In genomic region chr5:114179541-114179940, GRCm38 (mm10) we compare ENCODE assay signal across 11 mouse cellular contexts. TPM values are rescaled to one million over a fixed set of nuclear protein-coding genes. Genes with fewer than 3 reads are reported as not detected.
DNase-seq lines count a peak whose midpoint lies in the region; ATAC-seq and TF ChIP-seq lines count a peak whose summit lies in the region.
"Had no signal": no experiment of that assay in that cellular context is flagged by ENCODE, and none has a peak within 500 bp of the region (broad histone marks: within the 10 kb centered on the region; RNA-seq: fewer than 3 reads in every experiment).

No protein-coding gene starts in this region.

- H3K9me3 ChIP-seq in heart, embryonic 10.5 days: no peaks in the 10 kb centered on the region
- no peaks in the 10 kb centered on the region for H3K9me3 ChIP-seq in heart, postnatal 0 days (replicated peaks; ENCODE audit: control insufficient read depth, low read length)
- no peaks in the 10 kb centered on the region for H3K9me3 ChIP-seq in forebrain, embryonic 16.5 days (ENCODE audit: control insufficient read depth, low read length)

- WGBS in heart, embryonic 10.5 days: 84% methylated on average over 11 of the region's 11 CpGs
- WGBS in heart, postnatal 0 days: 54% methylated on average over 11 of the region's 11 CpGs
- WGBS in forebrain, embryonic 16.5 days: 89% methylated on average over 11 of the region's 11 CpGs

- TF ChIP-seq CTCF in heart, postnatal 0 days (IDR thresholded peaks at IDR 0.05; ENCODE audit: low read depth): no peak

- no peak overlapping the region for H3K27ac ChIP-seq in heart, embryonic 10.5 days
- peak overlapping the region; percentile 60 for H3K27ac ChIP-seq in heart, postnatal 0 days (ENCODE audit: low read depth)
- no peak overlapping the region for H3K27ac ChIP-seq in forebrain, embryonic 16.5 days (ENCODE audit: low read length)

- peaks cover 7% of the 10 kb centered on the region for H3K36me3 ChIP-seq in heart, embryonic 10.5 days
- 0 out of 2 replicates have a peak, but pooled peaks cover 6% of the 10 kb centered on the region for H3K36me3 ChIP-seq in heart, postnatal 0 days (replicated peaks; ENCODE audit: control insufficient read depth, insufficient read depth, low read length)
- H3K36me3 ChIP-seq in forebrain, embryonic 16.5 days (ENCODE audit: control insufficient read depth, insufficient read depth): no peaks in the 10 kb centered on the region

- TF ChIP-seq EP300 in heart, postnatal 0 days (IDR thresholded peaks at IDR 0.05; ENCODE audit: low read depth): no peak

- H3K4me3 ChIP-seq in heart, embryonic 10.5 days: no peak overlapping the region
- H3K4me3 ChIP-seq in heart, postnatal 0 days (ENCODE audit: low read depth, low read length): no peak overlapping the region
- no peak overlapping the region for H3K4me3 ChIP-seq in forebrain, embryonic 16.5 days (replicated peaks; ENCODE audit: low read length)

- H3K9ac ChIP-seq in heart, postnatal 0 days (replicated peaks; ENCODE audit: low read depth, low read length): no peak overlapping the region
- H3K9ac ChIP-seq in forebrain, embryonic 16.5 days (replicated peaks; ENCODE audit: low read depth, low read length): no peak overlapping the region
- H3K9ac ChIP-seq: liver, postnatal 0 days had no signal

- peak; percentile 86 to 93 for DNase-seq in heart, adult 18-20 months
- no peak for DNase-seq in heart, embryonic 10.5 days (ENCODE audit: low spot score)
- DNase-seq in spleen, postnatal 36 days (ENCODE audit: low spot score in 2 of 2): peak; percentile 13 to 14
- no peak for DNase-seq in spleen, postnatal 14 days (ENCODE audit: low spot score in 2 of 2)
- no peak for DNase-seq in heart, postnatal 0 days (ENCODE audit: low spot score)
- peak; percentile 33 for DNase-seq in testis, postnatal 14 days (ENCODE audit: low spot score)
- DNase-seq in layer of hippocampus, adult 11-12 months (ENCODE audit: low spot score): no peak
- DNase-seq: cerebellum, adult 11 months; liver, postnatal 0 days; retina, postnatal 1 day had no signal

- no peak overlapping the region for H3K4me2 ChIP-seq in heart, postnatal 0 days (ENCODE audit: low read depth, low read length)
- no peak overlapping the region for H3K4me2 ChIP-seq in forebrain, embryonic 16.5 days (ENCODE audit: low read length)

- ATAC-seq in heart, postnatal 0 days (ENCODE audit: insufficient read depth, low read depth): no peak
- ATAC-seq in forebrain, embryonic 16.5 days: no peak
- ATAC-seq: liver, postnatal 0 days had no signal

- H3K27me3 ChIP-seq in heart, embryonic 10.5 days (ENCODE audit: insufficient read depth, poor library complexity, severe bottlenecking): no peaks in the 10 kb centered on the region
- H3K27me3 ChIP-seq in heart, postnatal 0 days (ENCODE audit: control insufficient read depth, insufficient read depth, low read length): no peaks in the 10 kb centered on the region
- no peaks in the 10 kb centered on the region; the same call in 1 of the 2 replicates for H3K27me3 ChIP-seq in forebrain, embryonic 16.5 days (replicated peaks; ENCODE audit: control insufficient read depth, insufficient read depth, low read length)

- peaks cover 18% of the 10 kb centered on the region for H3K4me1 ChIP-seq in heart, embryonic 10.5 days
- H3K4me1 ChIP-seq in heart, postnatal 0 days (ENCODE audit: control insufficient read depth, insufficient read depth): peaks cover 19% of the 10 kb centered on the region
- H3K4me1 ChIP-seq in forebrain, embryonic 16.5 days (replicated peaks; ENCODE audit: control insufficient read depth, insufficient read depth, low read length): peaks cover 4% of the 10 kb centered on the region; the same call in 1 of the 2 replicates

RNA-seq across cellular contexts. Expression of gene Acacb, which starts 33.2 kb away (rescaled TPM):
- 100 to 1,000 TPM; 238 to 247 TPM for total RNA-seq in heart, adult 18-20 months (2021)
- polyA plus RNA-seq in heart, embryonic 10.5 days (2016; fragmentation: Nextera tagmentation; extraction: Ambion mirVana): 5.8 and 11.7 TPM in 2 replicates
- 50.7 and 70.1 TPM in 2 replicates for total RNA-seq in heart, postnatal 0 days (2014; rRNA removed; ENCODE audit: low replicate concordance)
- polyA plus RNA-seq in heart, postnatal 0 days (2015; fragmentation: Nextera tagmentation; extraction: Ambion mirVana): 15.3 and 17.5 TPM in 2 replicates
- polyA plus RNA-seq in forebrain, embryonic 16.5 days (2015; fragmentation: Nextera tagmentation; extraction: Ambion mirVana): 1.2 and 2.9 TPM in 2 replicates

RNA-seq across cellular contexts. Expression of gene Ung, which starts 49.4 kb away (rescaled TPM):
- total RNA-seq in heart, adult 18-20 months (2021): 10 to 100 TPM; 24.8 to 26.0 TPM
- polyA plus RNA-seq in heart, embryonic 10.5 days (2016; fragmentation: Nextera tagmentation; extraction: Ambion mirVana): 68.1 and 70.9 TPM in 2 replicates
- total RNA-seq in heart, postnatal 0 days (2014; rRNA removed; ENCODE audit: low replicate concordance): 15.0 and 31.4 TPM in 2 replicates
- polyA plus RNA-seq in heart, postnatal 0 days (2015; fragmentation: Nextera tagmentation; extraction: Ambion mirVana): 25.0 and 26.5 TPM in 2 replicates
- polyA plus RNA-seq in forebrain, embryonic 16.5 days (2015; fragmentation: Nextera tagmentation; extraction: Ambion mirVana): 19.1 TPM in 2 replicates

RNA-seq across cellular contexts. Expression of gene Alkbh2, which starts 51.5 kb away (rescaled TPM):
- total RNA-seq in heart, adult 18-20 months (2021): 1 to 10 TPM; 1.3 to 1.5 TPM
- 13.0 and 13.2 TPM in 2 replicates for polyA plus RNA-seq in heart, embryonic 10.5 days (2016; fragmentation: Nextera tagmentation; extraction: Ambion mirVana)
- total RNA-seq in heart, postnatal 0 days (2014; rRNA removed; ENCODE audit: low replicate concordance): 0.27 and 2.4 TPM in 2 replicates
- polyA plus RNA-seq in heart, postnatal 0 days (2015; fragmentation: Nextera tagmentation; extraction: Ambion mirVana): 4.0 and 4.1 TPM in 2 replicates
- 5.3 and 6.4 TPM in 2 replicates for polyA plus RNA-seq in forebrain, embryonic 16.5 days (2015; fragmentation: Nextera tagmentation; extraction: Ambion mirVana)

Comparison
In these comparisons a context has a peak if more than half of its experiments do, and no peak if none do; other contexts are left out.
1. DNase-seq: peak in heart, adult 18-20 months (2 of 2), spleen, postnatal 36 days (2 of 2) and testis, postnatal 14 days (single experiment); none in heart, embryonic 10.5 days (single experiment), spleen, postnatal 14 days (0 of 2), heart, postnatal 0 days (single experiment) and layer of hippocampus, adult 11-12 months (single experiment).